Mouse (Mus musculus): ENCODE measurements around the gene Tmem40. TPM values are rescaled to one million over a fixed set of nuclear protein-coding genes. Genes with fewer than 3 reads are reported as not detected.
A peak's percentile ranks its signal among the peaks of the same experiment; 100 is the strongest.

The Tmem40 gene
- polyA plus RNA-seq (2015; fragmentation: Nextera tagmentation; extraction: Ambion mirVana): 1.6 and 1.7 TPM in 2 replicates

DNA sequence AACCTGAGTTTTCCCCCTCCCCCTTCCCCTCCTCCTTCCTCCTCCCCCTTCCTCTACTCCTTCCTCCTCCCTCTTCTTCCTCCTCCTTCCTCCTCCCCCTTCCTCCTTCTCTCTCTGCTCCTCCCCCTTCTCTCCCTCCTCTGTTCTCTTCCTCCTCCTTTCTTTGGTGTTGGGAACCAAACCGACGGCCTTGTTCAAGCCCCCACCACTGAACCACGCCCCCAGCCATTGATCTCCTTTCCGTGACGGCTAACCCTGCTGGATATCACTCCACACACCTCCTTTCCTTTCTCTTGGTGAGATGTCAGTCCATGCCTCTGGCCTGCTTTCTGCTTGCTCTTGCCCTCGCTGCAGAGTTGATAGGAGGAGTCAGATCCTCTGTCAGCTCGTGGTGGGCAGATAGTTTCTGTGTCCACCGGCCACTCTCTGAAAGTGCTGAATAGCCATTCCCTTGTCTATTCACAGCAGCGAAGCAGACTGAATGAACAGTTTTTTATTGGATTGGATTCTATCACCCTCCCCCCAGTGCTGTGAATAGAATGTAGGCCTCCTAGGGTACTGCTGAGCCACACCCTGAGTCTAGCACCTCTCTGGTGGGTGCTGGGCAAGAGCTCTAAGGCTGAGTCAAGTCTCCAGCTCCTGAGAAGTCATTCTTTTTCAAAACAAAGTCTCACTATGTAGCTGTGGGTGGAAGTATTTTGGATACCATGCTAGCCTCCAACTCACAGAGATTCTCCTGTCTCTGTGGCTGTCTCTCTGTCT lies at the start of gene Tmem40:
Tmem40 (minus strand) TSS at position 416 of the 762 bp plus-strand sequence.
- Histone ChIP-seq H3K36me3 (no peaks in the 10 kb centered on the region), H3K9ac (no peak within 1 kb of the TSS), H3K27ac (peak within 1 kb of the TSS; percentile 86), H3K27me3 (no peaks in the 10 kb centered on the region), H3K4me2 (peak within 1 kb of the TSS; percentile 17; the same call in 1 of the 2 replicates), H3K4me3 (no peak within 1 kb of the TSS), H3K9me3 (no peaks in the 10 kb centered on the region), H3K4me1 (replicated peaks) (peaks cover 21% of the 10 kb centered on the region)
- ATAC-seq (ENCODE audit: low FRiP score): no peak
- WGBS: 2% methylated on average over 9 of the region's 9 CpGs

GRCm38 (mm10) chr6:115811606-115812005 lies 49.4 kb upstream of the Tmem40 start:
- H3K9me3 ChIP-seq: no peaks in the 10 kb centered on the region
- 71% methylated on average over 8 of the region's 8 CpGs for WGBS
- no peak for ATAC-seq (ENCODE audit: low FRiP score)
- no peaks in the 10 kb centered on the region for H3K27me3 ChIP-seq
- H3K4me1 ChIP-seq (replicated peaks): peaks cover 16% of the 10 kb centered on the region
- H3K4me2 ChIP-seq: no peak overlapping the region
- H3K4me3 ChIP-seq: no peak overlapping the region
- 0 out of 2 replicates have a peak overlapping the region, but pooled peaks have one; percentile 10 for H3K9ac ChIP-seq
- no peak overlapping the region for H3K27ac ChIP-seq
- H3K36me3 ChIP-seq: peaks cover 8% of the 10 kb centered on the region

GRCm38 (mm10) chr6:115808488-115809231 lies 46.5 kb upstream of the Tmem40 start, which contains the start of gene Rpl32:
Gene Rpl32 (minus strand): TSS chr6:115808747.
- H3K27ac ChIP-seq: peak within 1 kb of the TSS; percentile 98
- under 1% methylated on average over 47 of the region's 47 CpGs for WGBS
- peak; percentile 87 for ATAC-seq (ENCODE audit: low FRiP score)
- H3K4me1 ChIP-seq (replicated peaks): peaks cover 28% of the 10 kb centered on the region
- H3K9ac ChIP-seq: peak within 1 kb of the TSS; percentile 99
- peaks cover 38% of the 10 kb centered on the region for H3K36me3 ChIP-seq
- peak within 1 kb of the TSS; percentile 88 for H3K4me2 ChIP-seq
- H3K27me3 ChIP-seq: no peaks in the 10 kb centered on the region
- H3K4me3 ChIP-seq: peak within 1 kb of the TSS; percentile 96
- H3K9me3 ChIP-seq: no peaks in the 10 kb centered on the region

DNA sequence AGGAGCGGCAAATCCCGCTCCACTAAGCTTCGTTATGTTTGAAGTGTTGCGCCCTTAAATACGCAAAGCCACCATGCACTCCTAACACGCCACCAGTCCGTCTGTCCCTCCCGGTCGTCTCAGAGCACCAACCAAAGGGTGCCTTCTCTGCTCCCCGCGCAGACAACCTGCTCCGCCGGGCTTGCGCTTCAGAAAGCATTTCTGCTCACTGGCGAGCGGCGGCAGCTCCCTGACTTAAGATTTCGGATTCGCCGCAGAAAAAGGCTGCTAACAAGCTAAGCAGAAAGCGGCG lies 45.9 kb upstream of the Tmem40 start:
- 0 out of 2 replicates have a peak, but pooled peaks have one; percentile 19 for ATAC-seq (ENCODE audit: low FRiP score)
- Histone ChIP-seq H3K27ac (peak overlapping the region; percentile 98), H3K9ac (peak overlapping the region; percentile 99), H3K9me3 (no peaks in the 10 kb centered on the region), H3K4me3 (peak overlapping the region; percentile 96), H3K27me3 (no peaks in the 10 kb centered on the region), H3K4me2 (peak overlapping the region; percentile 88), H3K36me3 (peaks cover 43% of the 10 kb centered on the region), H3K4me1 (replicated peaks) (peaks cover 29% of the 10 kb centered on the region)
- under 1% methylated on average over 22 of the region's 22 CpGs for WGBS

- WGBS: 2% methylated on average over 15 of the region's 15 CpGs
- peaks cover 29% of the 10 kb centered on the region for H3K4me1 ChIP-seq (replicated peaks)
- H3K4me2 ChIP-seq: peak overlapping the region; percentile 88
- H3K36me3 ChIP-seq: peaks cover 47% of the 10 kb centered on the region
- no peak for ATAC-seq (ENCODE audit: low FRiP score)
- no peaks in the 10 kb centered on the region for H3K9me3 ChIP-seq
- H3K9ac ChIP-seq: peak overlapping the region; percentile 99
- peak overlapping the region; percentile 96 for H3K4me3 ChIP-seq
- H3K27ac ChIP-seq: peak overlapping the region; percentile 98
- H3K27me3 ChIP-seq: no peaks in the 10 kb centered on the region
Measured at GRCm38 (mm10) chr6:115807464-115808195, 45.4 kb upstream of the Tmem40 start.

- Histone ChIP-seq H3K4me1 (replicated peaks) (peaks cover 29% of the 10 kb centered on the region), H3K27ac (no peak overlapping the region), H3K36me3 (peaks cover 76% of the 10 kb centered on the region), H3K9ac (no peak overlapping the region), H3K4me2 (no peak overlapping the region), H3K9me3 (no peaks in the 10 kb centered on the region), H3K27me3 (no peaks in the 10 kb centered on the region), H3K4me3 (no peak overlapping the region)
- no peak for ATAC-seq (ENCODE audit: low FRiP score)
- 71% methylated on average over 10 of the region's 10 CpGs for WGBS
Measured at GRCm38 (mm10) chr6:115804432-115805192, 42.4 kb upstream of the Tmem40 start.

DNA sequence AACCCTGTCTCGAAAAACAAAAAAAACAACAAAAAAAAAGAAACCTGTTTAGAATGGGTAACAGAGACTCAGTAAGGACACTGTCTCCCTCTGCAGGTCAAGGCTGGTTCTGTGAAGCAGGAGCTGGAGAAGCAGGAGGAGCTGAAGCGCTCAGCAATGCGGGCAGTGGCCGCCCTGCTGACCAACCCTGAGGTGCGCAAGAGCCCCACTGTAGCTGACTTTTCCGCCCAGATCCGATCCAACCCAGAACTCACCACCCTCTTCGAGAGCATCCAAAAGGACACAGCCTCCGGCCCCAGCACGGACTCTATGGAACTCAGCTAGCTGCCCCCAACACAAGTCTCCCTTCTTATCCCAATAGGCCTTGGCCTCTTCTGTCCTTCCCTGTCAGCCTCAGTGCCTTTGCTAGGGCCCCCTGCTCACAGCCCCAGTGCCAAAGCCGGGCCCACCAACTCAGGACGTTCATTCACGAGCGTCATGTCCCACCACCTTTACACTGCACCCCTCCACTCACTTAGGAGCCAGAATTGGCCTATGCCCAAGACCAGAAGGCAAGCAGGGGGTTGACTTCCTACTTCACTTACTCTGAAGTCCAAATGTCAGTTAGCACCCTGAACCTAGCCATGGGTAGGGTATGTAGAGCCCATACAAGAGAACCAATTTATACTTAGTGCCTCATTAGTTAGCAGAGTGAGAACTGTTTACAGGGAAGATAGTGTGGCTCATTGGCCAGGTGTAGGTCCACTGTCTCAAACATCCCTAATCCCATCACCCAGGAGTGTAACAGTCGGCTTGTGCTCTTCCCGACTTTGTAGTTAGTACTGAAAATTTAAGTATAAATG lies 41.6 kb upstream of the Tmem40 start:
- Histone ChIP-seq H3K4me1 (replicated peaks) (peaks cover 29% of the 10 kb centered on the region), H3K9ac (no peak overlapping the region), H3K27ac (no peak overlapping the region; the same call in 1 of the 2 replicates), H3K36me3 (peaks cover 84% of the 10 kb centered on the region), H3K4me2 (no peak overlapping the region), H3K4me3 (no peak overlapping the region), H3K27me3 (no peaks in the 10 kb centered on the region), H3K9me3 (no peaks in the 10 kb centered on the region)
- 0 out of 2 replicates have a peak, but pooled peaks have one; percentile 13 for ATAC-seq (ENCODE audit: low FRiP score)
- 48% methylated on average over 16 of the region's 16 CpGs for WGBS

- H3K36me3 ChIP-seq: peaks cover 98% of the 10 kb centered on the region
- H3K4me3 ChIP-seq: no peak overlapping the region
- 97% methylated on average over 3 of the region's 3 CpGs for WGBS
- no peak for ATAC-seq (ENCODE audit: low FRiP score)
- H3K27me3 ChIP-seq: no peaks in the 10 kb centered on the region
- no peak overlapping the region for H3K4me2 ChIP-seq
- peaks cover 20% of the 10 kb centered on the region for H3K4me1 ChIP-seq (replicated peaks)
- H3K27ac ChIP-seq: no peak overlapping the region
- no peak overlapping the region for H3K9ac ChIP-seq
- no peaks in the 10 kb centered on the region for H3K9me3 ChIP-seq
Measured at GRCm38 (mm10) chr6:115801811-115802210, 39.6 kb upstream of the Tmem40 start.

DNA sequence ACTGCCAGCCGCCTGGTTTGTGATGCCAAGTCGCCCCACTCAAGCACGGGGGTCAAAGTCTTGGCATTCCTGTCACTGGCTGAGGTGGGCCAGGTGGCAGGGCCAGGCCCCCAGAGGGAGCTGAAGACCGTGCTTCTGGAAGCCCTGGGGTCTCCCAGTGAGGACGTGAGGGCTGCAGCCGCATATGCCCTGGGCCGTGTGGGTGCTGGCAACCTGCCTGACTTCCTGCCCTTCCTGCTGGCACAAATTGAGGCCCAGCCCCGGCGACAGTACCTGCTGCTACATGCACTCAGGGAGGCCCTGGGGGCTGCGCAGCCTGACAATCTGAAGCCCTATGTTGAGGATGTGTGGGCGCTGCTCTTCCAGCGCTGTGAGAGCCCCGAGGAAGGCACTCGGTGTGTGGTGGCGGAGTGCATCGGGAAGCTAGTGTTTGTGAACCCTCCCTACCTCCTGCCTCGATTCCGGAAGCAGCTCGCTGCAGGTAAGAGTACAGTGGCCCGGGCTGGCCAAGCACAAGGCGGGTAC lies 30.5 kb upstream of the Tmem40 start:
- Histone ChIP-seq H3K9ac (no peak overlapping the region), H3K4me3 (no peak overlapping the region), H3K27ac (no peak overlapping the region), H3K4me2 (no peak overlapping the region), H3K36me3 (peaks cover 99% of the 10 kb centered on the region), H3K27me3 (no peaks in the 10 kb centered on the region), H3K9me3 (no peaks in the 10 kb centered on the region), H3K4me1 (replicated peaks) (no peaks in the 10 kb centered on the region; the same call in 1 of the 2 replicates)
- ATAC-seq (ENCODE audit: low FRiP score): no peak
- 94% methylated on average over 21 of the region's 21 CpGs for WGBS

DNA sequence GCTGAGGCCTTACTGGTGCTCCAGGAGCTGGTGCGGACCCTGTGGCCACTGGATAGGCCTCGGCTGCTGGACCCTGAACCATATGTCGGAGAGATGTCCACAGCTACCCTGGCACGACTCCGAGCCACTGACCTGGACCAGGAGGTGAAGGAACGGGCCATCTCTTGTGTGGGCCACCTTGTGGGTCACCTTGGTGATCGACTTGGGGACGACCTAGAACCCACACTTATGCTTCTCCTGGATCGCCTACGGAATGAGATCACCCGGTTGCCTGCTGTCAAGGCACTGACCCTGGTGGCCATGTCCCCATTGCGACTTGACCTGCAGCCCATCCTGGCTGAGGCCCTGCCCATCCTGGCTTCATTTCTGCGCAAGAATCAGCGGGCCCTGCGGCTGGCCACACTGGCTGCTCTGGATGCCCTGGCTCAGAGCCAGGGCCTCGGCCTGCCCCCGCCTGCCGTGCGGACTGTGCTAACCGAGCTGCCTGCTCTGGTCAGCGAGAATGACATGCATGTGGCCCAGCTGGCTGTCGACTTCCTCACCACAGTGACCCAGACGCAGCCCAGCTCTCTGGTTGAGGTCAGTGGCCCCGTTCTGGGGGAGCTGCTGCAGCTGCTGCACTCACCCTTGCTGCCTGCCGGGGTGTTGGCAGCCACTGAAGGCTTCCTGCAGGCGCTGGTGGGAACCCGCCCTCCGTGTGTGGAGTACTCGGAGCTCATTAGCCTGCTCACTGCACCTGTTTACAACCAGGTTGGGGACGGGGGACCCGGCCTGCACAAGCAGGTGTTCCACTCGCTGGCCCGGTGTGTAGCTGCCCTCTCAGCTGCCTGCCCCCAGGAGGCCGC lies 29.9 kb upstream of the Tmem40 start:
- H3K9me3 ChIP-seq: no peaks in the 10 kb centered on the region
- no peaks in the 10 kb centered on the region; the same call in 1 of the 2 replicates for H3K4me1 ChIP-seq (replicated peaks)
- no peak overlapping the region for H3K9ac ChIP-seq
- H3K27me3 ChIP-seq: no peaks in the 10 kb centered on the region
- peaks cover 98% of the 10 kb centered on the region for H3K36me3 ChIP-seq
- H3K27ac ChIP-seq: no peak overlapping the region
- H3K4me3 ChIP-seq: no peak overlapping the region
- no peak overlapping the region for H3K4me2 ChIP-seq
- WGBS: 84% methylated on average over 34 of the region's 34 CpGs
- 0 out of 2 replicates have a peak, but pooled peaks have one; percentile 7 for ATAC-seq (ENCODE audit: low FRiP score)
